Mouse (Mus musculus) CD4-positive, CD25-positive, alpha-beta regulatory T cell, adult 4 months (primary cell): ENCODE results near the gene Slc16a12. TPM values are rescaled to one million over a fixed set of nuclear protein-coding genes. Genes with fewer than 3 reads are reported as not detected.

Experiments
- ATAC-seq: one replicate; pipeline ENCODE4 v1.8.0; 2017
- polyA plus RNA-seq, 2 experiments: library from polyadenylated mRNA; unstranded; fragments of 100-300 nt; shearing (Covaris generic); gene quantifications; one replicate each; pipeline ENCODE4 v1.2.1; 2017

Slc16a12 gene
- polyA plus RNA-seq, 2 experiments from 2014 or later, result not detected

- peak; percentile 54 for ATAC-seq
Observed at GRCm38 (mm10) chr19:34726254-34726962, 20.7 kb downstream of the Slc16a12 start.

- no peak for ATAC-seq
Observed at GRCm38 (mm10) chr19:34725418-34725817, 21.7 kb downstream of the Slc16a12 start.

DNA sequence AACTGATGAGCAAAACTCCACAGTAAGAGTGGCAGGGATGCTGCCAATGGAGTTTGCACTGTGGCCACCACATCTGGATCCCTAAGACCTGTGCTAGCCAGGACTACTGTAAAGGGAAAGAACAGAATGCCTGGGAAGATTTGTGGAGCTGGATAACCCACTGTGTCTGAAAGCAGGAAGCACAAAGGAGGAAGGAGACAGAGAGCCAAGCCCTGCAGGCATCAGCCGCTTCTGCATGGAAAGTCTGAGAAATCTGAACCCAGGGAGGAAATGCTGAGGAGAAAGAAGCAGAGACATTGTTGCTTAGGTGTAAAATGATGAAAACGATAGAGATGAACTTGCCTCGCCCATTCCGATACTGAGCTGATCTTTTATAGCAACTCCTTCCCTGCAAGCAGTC, 22.5 kb downstream of the Slc16a12 start:
- no peak for ATAC-seq

GRCm38 (mm10) chr19:34722541-34722940, 24.5 kb downstream of the Slc16a12 start:
- no peak for ATAC-seq

DNA sequence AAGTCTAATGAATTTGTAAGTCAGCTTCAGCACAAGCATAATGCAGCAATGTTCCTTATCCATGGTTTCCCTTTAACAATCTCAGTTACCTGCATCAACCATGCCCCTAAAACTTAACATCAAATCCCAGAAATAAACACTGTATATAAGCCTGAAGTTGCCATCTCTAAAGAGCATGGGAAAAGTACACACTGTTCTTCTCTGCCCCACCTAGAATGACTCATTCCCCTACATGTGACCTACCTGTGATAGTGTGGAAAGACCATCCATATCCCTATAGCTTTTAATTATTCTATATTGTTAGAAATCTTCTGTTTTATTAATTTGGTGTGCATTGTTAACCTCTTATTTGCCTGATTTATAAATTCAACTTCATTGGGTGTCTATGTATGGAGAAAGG, 27.0 kb downstream of the Slc16a12 start:
- no peak for ATAC-seq

GRCm38 (mm10) chr19:34718963-34719362, 28.1 kb downstream of the Slc16a12 start:
- ATAC-seq, result no peak

DNA sequence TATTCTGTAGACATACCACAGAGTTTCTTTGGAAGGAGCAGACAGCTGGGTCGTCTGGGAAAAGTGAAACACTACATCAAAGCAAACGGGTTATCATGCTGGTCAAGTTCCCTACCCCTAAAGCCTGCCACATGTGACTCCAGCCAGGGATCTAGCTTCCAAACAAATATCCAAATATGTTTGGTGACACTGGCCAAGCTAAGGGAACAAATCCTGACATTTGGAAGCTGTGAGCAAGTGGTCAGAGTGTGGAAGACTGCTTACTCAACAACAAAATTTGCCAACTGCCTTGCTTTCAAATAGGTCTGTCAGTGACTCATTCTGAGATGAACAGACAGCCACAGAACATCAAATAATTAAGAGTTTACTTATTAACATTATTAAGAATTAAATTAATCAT, 28.6 kb downstream of the Slc16a12 start:
- no peak for ATAC-seq

DNA sequence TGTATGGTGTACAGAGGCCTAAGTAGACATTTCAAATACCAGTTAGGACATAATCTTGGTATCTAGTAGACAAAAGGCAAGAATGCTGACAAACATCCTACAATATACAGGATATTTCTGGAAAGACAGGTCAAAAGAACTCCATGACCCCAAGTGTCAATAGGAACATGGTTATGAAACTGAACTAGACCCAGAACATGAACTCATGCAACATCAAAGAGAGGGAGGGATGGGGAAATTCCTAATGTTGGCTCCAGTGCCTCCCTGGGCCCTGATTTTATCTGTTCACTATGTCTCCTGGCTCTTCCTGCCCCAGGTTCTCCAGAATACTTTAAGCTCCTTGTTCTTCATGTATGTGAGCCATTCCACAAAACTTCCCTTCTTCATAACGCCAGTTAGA, 31.2 kb downstream of the Slc16a12 start:
- no peak for ATAC-seq

GRCm38 (mm10) chr19:34714250-34714666, 32.8 kb downstream of the Slc16a12 start:
- no peak for ATAC-seq

DNA sequence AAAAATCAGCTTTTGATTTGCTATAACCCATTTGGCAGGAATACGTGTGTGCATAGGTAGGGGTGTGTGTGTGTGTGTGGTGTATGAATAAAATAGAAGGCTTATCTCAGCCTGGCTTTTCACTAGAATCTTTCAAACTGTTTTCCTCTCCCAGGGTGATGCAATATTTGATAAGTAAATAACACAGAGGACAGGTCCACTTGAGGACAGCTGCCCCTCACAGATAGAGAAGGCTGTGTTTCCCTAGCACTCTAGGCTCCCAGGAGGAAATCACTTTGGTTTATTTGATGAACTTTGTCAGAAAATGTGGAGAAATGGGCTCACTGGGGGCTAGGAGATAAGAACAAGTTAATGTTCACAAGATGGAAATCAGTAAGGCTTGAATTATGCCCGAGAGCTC, 35.0 kb downstream of the Slc16a12 start:
- no peak for ATAC-seq

DNA sequence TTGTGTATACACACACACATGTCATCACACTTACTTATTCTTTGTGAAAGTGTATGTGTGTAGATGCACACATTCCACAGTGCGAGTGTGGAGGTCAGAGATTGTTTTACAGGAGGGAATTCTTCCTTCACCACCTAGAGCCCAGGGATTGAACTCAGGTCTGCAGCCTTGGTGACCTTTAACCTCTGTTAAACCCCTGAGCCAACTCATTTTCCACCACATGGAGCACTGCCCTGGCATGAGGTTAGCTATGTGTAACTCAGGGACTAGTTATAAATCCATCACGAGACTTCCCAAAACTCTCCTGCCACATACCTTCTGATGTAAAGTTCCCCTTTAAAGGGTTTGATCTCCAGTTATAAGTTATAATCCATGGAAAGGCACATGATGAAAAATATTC, 38.9 kb downstream of the Slc16a12 start:
- no peak for ATAC-seq

- ATAC-seq, result no peak
Observed at GRCm38 (mm10) chr19:34707571-34707970, 39.5 kb downstream of the Slc16a12 start.

DNA sequence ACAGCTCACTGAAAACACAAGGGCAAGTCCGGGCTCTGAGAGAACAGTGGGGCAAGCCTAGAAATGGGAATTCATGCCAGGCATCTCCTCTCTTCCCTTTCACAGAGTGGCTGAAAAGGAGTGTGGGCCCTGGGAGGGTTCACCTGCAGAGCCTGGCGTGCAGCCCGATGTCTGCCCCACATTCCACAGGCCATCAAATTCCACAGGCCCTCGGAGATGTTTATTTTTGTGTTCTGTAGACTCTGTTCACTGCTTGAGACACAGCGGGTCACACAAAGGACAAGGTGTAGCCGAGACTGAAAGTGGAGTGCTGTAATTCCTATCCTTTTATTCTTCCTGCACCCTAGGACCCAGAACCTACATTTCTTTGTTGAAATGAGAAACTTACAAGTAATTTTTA, 40.8 kb downstream of the Slc16a12 start:
- ATAC-seq, result no peak

GRCm38 (mm10) chr19:34705141-34705540, 41.9 kb downstream of the Slc16a12 start:
- ATAC-seq, result no peak

- no peak for ATAC-seq
Observed at GRCm38 (mm10) chr19:34699300-34699699, 47.8 kb downstream of the Slc16a12 start.

GRCm38 (mm10) chr19:34698852-34699251, 48.2 kb downstream of the Slc16a12 start:
- ATAC-seq, result no peak

DNA sequence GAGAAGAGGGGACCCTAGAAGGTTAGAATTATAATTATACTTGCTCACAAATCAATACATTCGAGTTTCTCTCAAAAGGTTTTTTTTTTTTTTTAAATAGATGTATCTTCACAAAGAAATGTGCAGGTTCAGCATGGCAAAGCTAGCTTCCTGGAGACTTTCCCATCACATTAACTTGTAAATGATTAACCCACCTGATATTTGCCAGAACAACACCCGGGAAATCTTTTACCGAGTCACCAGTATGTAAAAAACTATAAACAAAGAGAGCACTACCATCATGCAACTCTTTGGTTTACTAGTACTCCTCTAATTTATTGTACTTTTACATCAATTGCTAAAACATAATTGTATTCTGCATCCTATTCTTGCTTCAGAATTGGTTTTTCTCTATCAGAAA, 48.7 kb downstream of the Slc16a12 start:
- no peak for ATAC-seq

- no peak for ATAC-seq
Observed at GRCm38 (mm10) chr19:34697461-34697860, 49.6 kb downstream of the Slc16a12 start.

DNA sequence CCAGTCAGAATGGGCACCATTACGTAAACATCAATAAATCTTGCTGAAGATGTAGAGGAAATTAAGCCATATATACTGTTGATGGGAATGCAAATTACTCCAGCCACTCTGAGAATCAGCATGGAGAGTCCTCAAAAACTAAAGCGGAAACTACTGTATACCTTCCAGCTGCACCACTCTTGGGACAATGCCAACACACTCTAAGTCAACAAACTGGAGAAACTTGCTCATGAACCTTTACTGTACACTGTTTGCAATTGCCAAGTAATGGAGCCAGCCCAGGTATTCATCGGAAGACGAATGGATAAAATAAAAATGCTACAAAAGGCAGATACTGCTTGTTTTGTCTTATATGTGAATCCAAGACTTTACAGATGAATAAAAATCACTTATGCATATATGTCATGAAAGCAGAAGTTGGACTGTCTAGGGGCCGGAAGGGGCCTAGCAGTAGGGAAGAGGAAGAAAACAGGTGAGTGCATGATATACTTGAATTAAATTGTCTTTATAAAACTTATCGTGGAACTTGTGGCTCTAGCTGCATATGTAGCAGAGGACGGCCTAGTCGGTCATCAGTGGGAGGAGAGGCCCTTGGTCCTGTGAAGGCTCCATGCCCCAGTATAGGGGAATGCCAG, 50.6 kb downstream of the Slc16a12 start:
- ATAC-seq, result no peak

GRCm38 (mm10) chr19:34691402-34691801, 55.7 kb downstream of the Slc16a12 start:
- ATAC-seq, result no peak

GRCm38 (mm10) chr19:34685530-34685929, 61.6 kb downstream of the Slc16a12 start:
- no peak for ATAC-seq

DNA sequence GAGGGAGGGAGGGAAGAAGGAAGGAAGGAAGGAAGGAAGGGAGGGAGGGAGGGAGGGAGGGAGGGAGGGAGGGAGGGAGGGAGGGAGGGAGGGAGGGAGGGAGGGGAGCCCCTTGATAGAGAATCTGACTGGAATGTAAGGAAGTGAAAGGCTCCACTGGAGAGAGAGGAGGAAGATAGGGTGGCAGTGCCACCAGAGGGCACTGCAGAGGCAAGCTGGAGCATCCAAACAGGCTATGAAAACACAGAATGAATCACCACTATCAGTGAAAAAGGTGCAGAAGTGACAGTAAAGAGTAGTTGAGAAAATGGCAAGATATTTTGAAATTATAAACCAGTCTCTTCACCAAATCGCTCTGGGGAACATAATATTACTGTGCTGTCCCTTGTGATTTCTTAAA, 62.2 kb downstream of the Slc16a12 start:
- ATAC-seq, result no peak

GRCm38 (mm10) chr19:34678428-34678827, 68.7 kb downstream of the Slc16a12 start:
- ATAC-seq, result no peak

- no peak for ATAC-seq
Observed at GRCm38 (mm10) chr19:34673476-34673875, 73.6 kb downstream of the Slc16a12 start.

- ATAC-seq, result peak; percentile 60
Observed at GRCm38 (mm10) chr19:34666127-34666526, 81.0 kb downstream of the Slc16a12 start.
